24 mouse cellular contexts compared by ENCODE assay signal in genomic region chr4:104361345-104361744, GRCm38 (mm10).
DNase-seq lines count a peak whose midpoint lies in the region; ATAC-seq and TF ChIP-seq lines count a peak whose summit lies in the region.
"Had no signal": no experiment of that assay in that cellular context is flagged by ENCODE, and none has a peak within 500 bp of the region (broad histone marks: within the 10 kb centered on the region; RNA-seq: fewer than 3 reads in every experiment).

No protein-coding gene starts in this region.

- peak; percentile 77 for ATAC-seq in intestine, embryonic 15.5 days
- ATAC-seq in intestine, postnatal 0 days = no peak
- ATAC-seq in kidney, embryonic 16.5 days (ENCODE audit: low FRiP score, low TSS enrichment) = no peak
- peak; percentile 78 for ATAC-seq in intestine, embryonic 16.5 days
- ATAC-seq: forebrain, embryonic 14.5 days had no signal

- peak; percentile 30 for DNase-seq in kidney, adult 9 months
- no peak for DNase-seq in kidney, postnatal 10 days
- peak; percentile 22 to 24 for DNase-seq in kidney, postnatal 36 days
- no peak for DNase-seq in right cerebral cortex, postnatal 36 days (ENCODE audit: low spot score in 2 of 2)
- DNase-seq: adrenal gland, adult 2 months; adrenal gland, postnatal 10 days; adrenal gland, postnatal 25 days; cerebellum, adult 11 months; cerebellum, adult 18-20 months; cerebellum, adult 8-10 months; cerebellum, adult 9-11 months; cerebellum, postnatal 14 days; cerebellum, postnatal 36 days; embryo, embryonic 11 days had no signal

- H3K4me2 ChIP-seq in intestine, embryonic 15.5 days (replicated peaks) = no peak overlapping the region
- no peak overlapping the region for H3K4me2 ChIP-seq in intestine, postnatal 0 days (replicated peaks; ENCODE audit: low read depth)
- H3K4me2 ChIP-seq in kidney, embryonic 16.5 days (replicated peaks; ENCODE audit: low read depth, low read length) = no peak overlapping the region
- H3K4me2 ChIP-seq in intestine, embryonic 16.5 days (ENCODE audit: low read depth, low read length) = no peak overlapping the region
- H3K4me2 ChIP-seq: embryonic facial prominence, embryonic 13.5 days; embryonic facial prominence, embryonic 15.5 days; forebrain, embryonic 12.5 days had no signal

- H3K36me3 ChIP-seq in intestine, embryonic 15.5 days = no peaks in the 10 kb centered on the region
- no peaks in the 10 kb centered on the region for H3K36me3 ChIP-seq in intestine, postnatal 0 days (ENCODE audit: control insufficient read depth, insufficient read depth)
- no peaks in the 10 kb centered on the region for H3K36me3 ChIP-seq in kidney, embryonic 16.5 days (ENCODE audit: insufficient read depth, low read length)
- no peaks in the 10 kb centered on the region for H3K36me3 ChIP-seq in intestine, embryonic 16.5 days (ENCODE audit: control insufficient read depth, insufficient read depth, low read length)
- H3K36me3 ChIP-seq: embryonic facial prominence, embryonic 13.5 days; embryonic facial prominence, embryonic 15.5 days; forebrain, embryonic 10.5 days; forebrain, embryonic 12.5 days had no signal

- no peaks in the 10 kb centered on the region for H3K4me1 ChIP-seq in intestine, embryonic 15.5 days (replicated peaks)
- no peaks in the 10 kb centered on the region for H3K4me1 ChIP-seq in intestine, postnatal 0 days (replicated peaks; ENCODE audit: control insufficient read depth, insufficient read depth, low read length)
- no peaks in the 10 kb centered on the region; the same call in 1 of the 2 replicates for H3K4me1 ChIP-seq in kidney, embryonic 16.5 days (ENCODE audit: insufficient read depth, low read length)
- no peaks in the 10 kb centered on the region for H3K4me1 ChIP-seq in intestine, embryonic 16.5 days (ENCODE audit: control insufficient read depth, insufficient read depth, low read length)
- H3K4me1 ChIP-seq: embryonic facial prominence, embryonic 15.5 days had no signal

- H3K27me3 ChIP-seq in intestine, embryonic 15.5 days (replicated peaks) = no peaks in the 10 kb centered on the region
- no peaks in the 10 kb centered on the region for H3K27me3 ChIP-seq in intestine, postnatal 0 days (replicated peaks; ENCODE audit: control insufficient read depth, insufficient read depth, low read length)
- H3K27me3 ChIP-seq in kidney, embryonic 16.5 days (ENCODE audit: insufficient read depth, low read length) = peaks cover 19% of the 10 kb centered on the region
- no peaks in the 10 kb centered on the region for H3K27me3 ChIP-seq in intestine, embryonic 16.5 days (replicated peaks; ENCODE audit: control insufficient read depth, insufficient read depth, low read length)

- no peak for TF ChIP-seq CTCF in intestine, postnatal 0 days (IDR thresholded peaks at IDR 0.05; ENCODE audit: low read depth)

- no peak overlapping the region for H3K27ac ChIP-seq in intestine, embryonic 15.5 days
- H3K27ac ChIP-seq in intestine, postnatal 0 days (ENCODE audit: low read depth, low read length) = no peak overlapping the region
- no peak overlapping the region for H3K27ac ChIP-seq in kidney, embryonic 16.5 days (ENCODE audit: low read length)
- H3K27ac ChIP-seq in intestine, embryonic 16.5 days (ENCODE audit: low read length) = no peak overlapping the region
- H3K27ac ChIP-seq: embryonic facial prominence, embryonic 13.5 days; embryonic facial prominence, embryonic 15.5 days; forebrain, embryonic 10.5 days; forebrain, embryonic 12.5 days had no signal

- H3K9me3 ChIP-seq in intestine, embryonic 15.5 days = no peaks in the 10 kb centered on the region
- no peaks in the 10 kb centered on the region for H3K9me3 ChIP-seq in intestine, postnatal 0 days (ENCODE audit: control insufficient read depth)
- no peaks in the 10 kb centered on the region for H3K9me3 ChIP-seq in kidney, embryonic 16.5 days (ENCODE audit: low read length)
- H3K9me3 ChIP-seq in intestine, embryonic 16.5 days (ENCODE audit: control insufficient read depth, low read length) = no peaks in the 10 kb centered on the region
- H3K9me3 ChIP-seq: embryonic facial prominence, embryonic 13.5 days; embryonic facial prominence, embryonic 15.5 days; forebrain, embryonic 10.5 days; forebrain, embryonic 12.5 days had no signal

- H3K9ac ChIP-seq in intestine, embryonic 15.5 days = no peak overlapping the region
- H3K9ac ChIP-seq in intestine, postnatal 0 days (ENCODE audit: low read depth, low read length) = no peak overlapping the region
- H3K9ac ChIP-seq in kidney, embryonic 16.5 days (replicated peaks; ENCODE audit: low read length) = no peak overlapping the region
- H3K9ac ChIP-seq in intestine, embryonic 16.5 days (ENCODE audit: low read depth, low read length) = no peak overlapping the region
- H3K9ac ChIP-seq: embryonic facial prominence, embryonic 13.5 days; embryonic facial prominence, embryonic 15.5 days; forebrain, embryonic 12.5 days had no signal

- no peak overlapping the region for H3K4me3 ChIP-seq in intestine, embryonic 15.5 days (replicated peaks)
- H3K4me3 ChIP-seq in intestine, postnatal 0 days (ENCODE audit: low read depth, low read length) = no peak overlapping the region
- no peak overlapping the region for H3K4me3 ChIP-seq in kidney, embryonic 16.5 days (ENCODE audit: low read length)
- H3K4me3 ChIP-seq in intestine, embryonic 16.5 days (ENCODE audit: low read length) = no peak overlapping the region
- H3K4me3 ChIP-seq: embryonic facial prominence, embryonic 13.5 days; embryonic facial prominence, embryonic 15.5 days; erythroblast, embryonic 14.5 days; forebrain, embryonic 10.5 days; forebrain, embryonic 12.5 days had no signal

- WGBS in intestine, embryonic 15.5 days = 43% methylated on average over 1 of the region's 1 CpGs
- WGBS in intestine, postnatal 0 days = 11% methylated on average over 1 of the region's 1 CpGs
- 59% methylated on average over 1 of the region's 1 CpGs for WGBS in kidney, embryonic 16.5 days
- 40% methylated on average over 1 of the region's 1 CpGs for WGBS in intestine, embryonic 16.5 days

Comparison
In these comparisons a context has a peak if more than half of its experiments do, and no peak if none do; other contexts are left out.
1. ATAC-seq: peak in intestine, embryonic 15.5 days (single experiment) and intestine, embryonic 16.5 days (single experiment); none in intestine, postnatal 0 days (single experiment) and kidney, embryonic 16.5 days (single experiment).
2. DNase-seq: peak in kidney, adult 9 months (single experiment) and kidney, postnatal 36 days (2 of 2); none in kidney, postnatal 10 days (single experiment) and right cerebral cortex, postnatal 36 days (0 of 2).